Mouse (Mus musculus) kidney, embryonic 15.5 days (tissue): ENCODE results near the gene Tas2r135. TPM values are rescaled to one million over a fixed set of nuclear protein-coding genes. Genes with fewer than 3 reads are reported as not detected.

Experiments used
- ATAC-seq: fragments of 200-750 bp; cut with Nextera tagmentation; replicated peaks from 2 replicates; pipeline ENCODE4 v1.8.0; 2017; ENCODE audit warnings: moderate TSS enrichment; ENCODE audit not compliant: low FRiP score
- H3K27ac ChIP-seq: fragments of 300-500 bp; sonication (generic); 2 replicates; pipeline ENCODE4 v1.5.1; 2015; ENCODE audit warnings: mild to moderate bottlenecking, inconsistent platforms
- H3K27me3 ChIP-seq: fragments of 300-500 bp; sonication (generic); 2 replicates; pipeline ENCODE4 v1.6.1; 2015; ENCODE audit warnings: inconsistent platforms
- H3K36me3 ChIP-seq: fragments of 300-500 bp; sonication (generic); 2 replicates; pipeline ENCODE4 v1.6.1; 2015; ENCODE audit warnings: inconsistent platforms
- H3K4me1 ChIP-seq: fragments of 300-500 bp; sonication (generic); 2 replicates; pipeline ENCODE4 v1.6.1; 2015; ENCODE audit warnings: inconsistent platforms
- H3K4me2 ChIP-seq: fragments of 300-500 bp; sonication (generic); 2 replicates; pipeline ENCODE4 v1.6.1; 2015; ENCODE audit warnings: moderate library complexity, mild to moderate bottlenecking, inconsistent platforms
- H3K4me3 ChIP-seq: fragments of 300-500 bp; sonication (generic); replicated peaks from 2 replicates; pipeline ENCODE4 v1.5.1; 2015; ENCODE audit warnings: mild to moderate bottlenecking, inconsistent platforms
- H3K9ac ChIP-seq: fragments of 300-500 bp; sonication (generic); 2 replicates; pipeline ENCODE4 v1.6.1; 2015; ENCODE audit warnings: mild to moderate bottlenecking, inconsistent platforms
- H3K9me3 ChIP-seq: fragments of 300-500 bp; sonication (generic); replicated peaks from 2 replicates; pipeline ENCODE4 v1.6.1; 2016; ENCODE audit warnings: inconsistent platforms
- WGBS: fragments of 180-500 bp; shearing (Covaris S2); methylation state at CpG from one replicate; pipeline ENCODE4 v1.1.7; 2015; ENCODE audit warnings: mixed read lengths; 5-methylcytosine and 5-hydroxymethylcytosine counted together
- polyA plus RNA-seq: library from polyadenylated mRNA; unstranded; fragments of >200 nt; fragmentation: Nextera tagmentation; extraction: Ambion mirVana; gene quantifications from 2 replicates; pipeline ENCODE4 v1.2.1, GENCODE M21; 2015

Gene Tas2r135
- polyA plus RNA-seq, 1 experiment from 2014 or later: not detected

DNA sequence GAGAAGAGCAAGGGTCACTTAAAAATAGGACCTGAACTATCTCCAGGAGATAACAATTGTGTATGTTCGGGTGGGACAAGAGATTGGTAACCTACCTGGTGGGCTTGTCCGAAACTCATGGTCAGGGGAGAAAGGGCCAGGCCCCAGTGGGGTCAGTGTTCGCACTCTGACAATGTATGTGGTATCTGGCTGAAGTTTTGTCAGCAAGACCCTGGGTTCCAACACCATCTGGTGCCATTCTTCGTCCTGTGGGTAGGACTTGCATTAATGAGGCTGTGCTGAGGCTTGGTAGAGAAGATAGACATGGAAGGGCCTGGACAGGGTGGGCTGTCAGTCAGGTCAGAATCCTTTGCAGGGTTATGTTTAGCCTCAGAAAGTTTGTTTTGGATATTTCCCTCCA is 41.2 kb upstream of the Tas2r135 start:
- Histone ChIP-seq H3K27ac (no peak overlapping the region), H3K4me1 (peaks cover 9% of the 10 kb centered on the region; the same call in 1 of the 2 replicates), H3K4me3 (no peak overlapping the region), H3K27me3 (no peaks in the 10 kb centered on the region), H3K36me3 (peaks cover 27% of the 10 kb centered on the region), H3K9ac (no peak overlapping the region), H3K4me2 (no peak overlapping the region), H3K9me3 (no peaks in the 10 kb centered on the region)
- ATAC-seq: no peak
- WGBS: 93% methylated on average over 4 of the region's 4 CpGs

DNA sequence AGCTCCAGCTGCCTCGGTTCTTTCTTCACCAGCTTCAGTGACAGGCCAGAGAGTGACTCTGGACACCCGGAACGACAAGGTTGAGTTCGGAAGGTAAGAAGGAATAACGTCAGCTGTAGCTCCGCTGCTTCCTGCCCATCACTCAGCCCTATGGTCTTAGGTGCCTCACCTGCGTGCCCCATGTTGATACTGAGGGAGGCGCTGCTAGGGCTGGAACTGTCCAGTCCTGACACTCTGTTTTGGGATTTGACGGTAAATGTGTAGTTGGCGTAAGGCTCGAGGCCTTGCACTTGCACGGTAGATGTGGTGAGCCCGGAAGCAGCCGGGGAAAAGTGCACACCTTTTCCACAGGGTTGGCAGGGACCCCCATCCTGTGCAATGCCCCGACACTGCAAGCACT is 40.6 kb upstream of the Tas2r135 start:
- Histone ChIP-seq H3K9ac (no peak overlapping the region), H3K36me3 (peaks cover 21% of the 10 kb centered on the region), H3K4me3 (no peak overlapping the region), H3K4me1 (peaks cover 9% of the 10 kb centered on the region; the same call in 1 of the 2 replicates), H3K27ac (no peak overlapping the region), H3K4me2 (no peak overlapping the region), H3K27me3 (no peaks in the 10 kb centered on the region), H3K9me3 (no peaks in the 10 kb centered on the region)
- WGBS: 84% methylated on average over 15 of the region's 15 CpGs
- no peak for ATAC-seq

DNA sequence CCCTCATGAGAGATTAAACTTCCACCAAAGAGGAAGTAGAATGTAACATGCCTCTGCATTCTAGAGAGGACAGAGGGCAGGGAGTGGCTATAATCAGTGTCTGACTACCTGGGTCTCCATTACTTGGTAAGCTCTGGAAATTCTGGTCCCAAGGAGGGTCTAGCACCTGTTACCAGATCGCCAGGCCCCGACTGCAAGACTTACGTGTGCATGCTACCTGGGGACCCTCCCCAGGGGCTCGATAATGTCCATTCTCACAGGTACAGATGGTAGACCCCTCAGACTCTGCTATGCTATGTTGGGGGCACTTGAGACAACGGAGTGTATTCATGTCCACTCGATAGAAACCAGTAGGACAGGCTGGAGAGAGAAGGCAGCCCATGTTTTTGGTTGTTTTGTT is 40.0 kb upstream of the Tas2r135 start:
- no peak overlapping the region for H3K9ac ChIP-seq
- peaks cover 9% of the 10 kb centered on the region; the same call in 1 of the 2 replicates for H3K4me1 ChIP-seq
- H3K36me3 ChIP-seq: peaks cover 15% of the 10 kb centered on the region
- WGBS: 92% methylated on average over 6 of the region's 6 CpGs
- ATAC-seq: no peak
- no peaks in the 10 kb centered on the region for H3K27me3 ChIP-seq
- no peak overlapping the region for H3K27ac ChIP-seq
- no peak overlapping the region for H3K4me2 ChIP-seq
- no peaks in the 10 kb centered on the region for H3K9me3 ChIP-seq
- no peak overlapping the region for H3K4me3 ChIP-seq

DNA sequence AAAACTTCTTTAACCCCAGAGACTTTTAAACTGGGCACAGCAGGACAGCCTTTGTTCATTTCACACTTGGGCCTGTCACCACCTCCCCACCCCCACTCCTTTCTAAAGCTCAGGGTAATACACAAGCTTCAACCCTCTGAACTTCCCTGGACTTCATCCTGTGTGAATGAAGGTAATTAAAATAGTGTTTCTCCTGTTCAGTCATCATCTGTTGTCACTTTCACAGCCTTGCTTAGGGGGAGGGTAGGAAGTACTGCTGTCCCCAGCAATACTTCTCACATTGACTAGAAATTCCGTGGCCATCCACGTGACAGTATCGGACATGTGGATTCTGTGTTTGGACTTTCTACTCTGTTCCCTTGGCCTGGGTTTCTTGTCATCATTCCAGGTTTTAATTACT is 35.4 kb upstream of the Tas2r135 start:
- Histone ChIP-seq H3K9me3 (no peaks in the 10 kb centered on the region), H3K4me3 (no peak overlapping the region), H3K36me3 (no peaks in the 10 kb centered on the region), H3K27ac (no peak overlapping the region), H3K9ac (no peak overlapping the region), H3K4me2 (no peak overlapping the region), H3K27me3 (no peaks in the 10 kb centered on the region), H3K4me1 (peaks cover 27% of the 10 kb centered on the region)
- 24% methylated on average over 3 of the region's 3 CpGs for WGBS
- ATAC-seq: no peak

DNA sequence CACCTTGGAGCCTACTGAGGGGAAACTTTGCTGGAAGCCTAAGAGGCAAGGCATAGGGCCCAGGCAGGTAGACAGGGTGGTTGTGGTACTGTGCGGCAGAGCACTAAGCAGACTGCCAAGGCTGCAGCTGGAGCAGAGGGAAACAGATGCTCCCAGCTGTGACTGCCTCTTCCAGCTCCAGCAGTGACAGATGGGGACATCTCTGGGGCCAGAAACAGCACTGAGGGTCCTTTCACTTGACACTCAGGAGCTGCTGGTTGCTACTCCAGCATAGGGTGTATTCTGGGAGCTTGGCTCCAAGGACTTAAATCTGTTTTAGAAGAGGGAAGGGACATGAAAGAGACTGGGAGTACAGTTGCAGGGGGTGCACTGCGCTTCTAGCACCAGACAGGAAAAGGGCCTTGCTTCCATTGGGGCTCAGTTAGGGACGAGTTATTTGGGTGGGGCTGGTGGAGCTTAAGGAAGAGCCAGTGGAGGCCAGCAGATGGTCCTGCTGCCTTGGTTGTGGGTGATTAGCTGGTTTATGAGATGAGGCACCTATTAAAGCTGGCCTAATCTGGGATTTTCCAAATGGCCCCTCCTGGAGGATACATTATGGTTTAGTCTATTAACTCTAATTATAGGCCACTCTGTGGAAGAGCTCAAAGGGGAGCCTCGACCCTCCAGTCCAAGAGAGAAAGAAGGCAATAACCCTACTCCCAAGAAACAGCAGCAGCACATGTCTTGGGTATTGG is 34.4 kb upstream of the Tas2r135 start:
- Histone ChIP-seq H3K27me3 (no peaks in the 10 kb centered on the region), H3K27ac (no peak overlapping the region)

DNA sequence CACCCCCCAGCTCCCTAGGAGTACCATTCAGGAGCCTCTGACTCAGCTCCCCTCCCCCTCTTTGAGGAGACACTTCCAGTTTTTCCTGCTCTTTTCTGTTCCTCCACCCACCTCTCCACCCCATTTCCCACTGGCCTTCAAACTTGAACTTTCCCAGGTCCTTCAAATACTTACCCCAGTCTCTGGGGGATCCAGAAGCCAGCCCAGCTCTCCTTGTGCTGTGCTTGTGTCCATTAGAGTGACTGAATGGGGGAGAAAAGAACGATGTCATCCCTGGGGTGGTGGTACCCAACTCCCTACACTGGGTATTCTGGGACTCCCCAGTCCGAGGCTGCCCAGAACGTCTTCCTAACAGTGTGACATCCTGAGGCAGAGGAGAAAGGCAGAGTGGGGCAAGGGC is 33.2 kb upstream of the Tas2r135 start:
- ATAC-seq: 0 out of 2 replicates have a peak, but pooled peaks have one; percentile 7

More for the DNA sequence above, 34.4 kb upstream of the Tas2r135 start:
- Histone ChIP-seq H3K36me3 (no peaks in the 10 kb centered on the region), H3K9ac (no peak overlapping the region), H3K4me2 (no peak overlapping the region), H3K9me3 (no peaks in the 10 kb centered on the region), H3K4me1 (peaks cover 27% of the 10 kb centered on the region), H3K4me3 (no peak overlapping the region)
- WGBS: 48% methylated on average over 4 of the region's 4 CpGs
- ATAC-seq: no peak

DNA sequence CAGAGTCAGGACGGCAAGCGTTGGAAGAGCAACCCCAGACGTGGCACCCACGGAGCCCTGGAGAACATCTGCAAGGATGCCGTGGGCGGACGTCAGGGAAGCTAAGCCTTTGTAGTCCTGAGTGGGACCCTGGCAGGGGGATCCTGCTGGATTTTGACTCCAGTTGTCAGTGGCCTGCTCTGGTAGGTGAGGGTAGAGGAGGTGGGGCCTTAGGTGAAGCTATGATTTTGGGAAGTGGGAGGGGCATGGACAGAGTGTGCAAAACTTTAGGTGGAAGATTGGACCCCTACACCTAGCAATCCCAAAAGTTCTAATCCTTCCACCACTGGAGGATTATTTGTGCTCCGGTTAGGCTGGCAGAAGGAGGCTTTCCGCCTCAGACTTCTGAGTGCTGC is 32.8 kb upstream of the Tas2r135 start:
- WGBS: 22% methylated on average over 9 of the region's 9 CpGs
- peak; percentile 4; the same call in 1 of the 2 replicates for ATAC-seq
- Histone ChIP-seq H3K4me2 (peak overlapping the region; percentile 92), H3K4me1 (peaks cover 32% of the 10 kb centered on the region), H3K27ac (peak overlapping the region; percentile 59; the same call in 1 of the 2 replicates), H3K4me3 (peak overlapping the region; percentile 64), H3K36me3 (no peaks in the 10 kb centered on the region), H3K27me3 (no peaks in the 10 kb centered on the region), H3K9me3 (no peaks in the 10 kb centered on the region), H3K9ac (peak overlapping the region; percentile 64; the same call in 1 of the 2 replicates)

More for the DNA sequence above, 33.2 kb upstream of the Tas2r135 start:
- Histone ChIP-seq H3K27me3 (no peaks in the 10 kb centered on the region), H3K4me1 (peaks cover 32% of the 10 kb centered on the region), H3K27ac (0 out of 2 replicates have a peak overlapping the region, but pooled peaks have one; percentile 22), H3K9me3 (no peaks in the 10 kb centered on the region), H3K4me3 (peak overlapping the region; percentile 64), H3K4me2 (peak overlapping the region; percentile 92), H3K9ac (0 out of 2 replicates have a peak overlapping the region, but pooled peaks have one; percentile 7), H3K36me3 (no peaks in the 10 kb centered on the region)
- 15% methylated on average over 3 of the region's 3 CpGs for WGBS

DNA sequence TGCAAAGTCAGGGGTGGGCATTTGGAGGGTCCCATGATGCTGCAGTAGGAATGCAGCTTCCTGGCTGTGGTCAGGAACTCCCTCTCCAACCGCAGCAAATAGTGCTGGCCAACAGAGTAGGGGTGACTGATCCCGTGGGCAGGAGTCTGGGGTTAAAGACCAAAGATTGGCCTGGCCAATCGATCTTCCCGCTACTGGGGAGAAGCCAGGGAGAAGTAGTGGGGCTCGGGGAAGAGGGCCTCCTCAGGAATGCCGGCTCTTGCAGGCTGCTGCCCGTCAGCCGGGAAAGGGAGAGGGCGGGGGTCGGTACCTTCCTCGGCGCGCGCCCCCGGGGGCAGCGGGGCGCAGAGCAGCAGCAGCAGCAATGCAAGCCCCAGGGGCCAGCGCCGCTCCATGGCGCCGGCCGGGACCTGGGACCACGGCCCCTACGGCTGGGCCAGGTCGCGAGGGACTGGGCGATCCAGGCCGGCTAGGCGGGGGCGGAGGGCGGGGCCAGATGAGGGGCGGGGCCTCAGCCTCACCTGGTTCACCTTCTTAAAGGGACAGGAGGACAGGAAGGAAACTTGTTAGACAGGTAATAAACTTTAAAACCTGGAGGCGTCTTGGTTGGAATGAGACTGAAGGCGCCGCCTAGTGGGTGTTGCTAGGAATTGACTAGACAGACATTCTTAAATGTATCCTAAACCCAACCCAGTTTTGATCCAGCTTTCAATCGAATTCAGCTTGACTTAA is 32.3 kb upstream of the Tas2r135 start, which contains the start of gene Epha1:
Gene Epha1, minus strand, starts transcription at position 453 of the 732 bp plus-strand sequence.
- peak; percentile 91 for ATAC-seq
- H3K27ac ChIP-seq: peak within 1 kb of the TSS; percentile 59; the same call in 1 of the 2 replicates
- under 1% methylated on average over 29 of the region's 36 CpGs for WGBS

DNA sequence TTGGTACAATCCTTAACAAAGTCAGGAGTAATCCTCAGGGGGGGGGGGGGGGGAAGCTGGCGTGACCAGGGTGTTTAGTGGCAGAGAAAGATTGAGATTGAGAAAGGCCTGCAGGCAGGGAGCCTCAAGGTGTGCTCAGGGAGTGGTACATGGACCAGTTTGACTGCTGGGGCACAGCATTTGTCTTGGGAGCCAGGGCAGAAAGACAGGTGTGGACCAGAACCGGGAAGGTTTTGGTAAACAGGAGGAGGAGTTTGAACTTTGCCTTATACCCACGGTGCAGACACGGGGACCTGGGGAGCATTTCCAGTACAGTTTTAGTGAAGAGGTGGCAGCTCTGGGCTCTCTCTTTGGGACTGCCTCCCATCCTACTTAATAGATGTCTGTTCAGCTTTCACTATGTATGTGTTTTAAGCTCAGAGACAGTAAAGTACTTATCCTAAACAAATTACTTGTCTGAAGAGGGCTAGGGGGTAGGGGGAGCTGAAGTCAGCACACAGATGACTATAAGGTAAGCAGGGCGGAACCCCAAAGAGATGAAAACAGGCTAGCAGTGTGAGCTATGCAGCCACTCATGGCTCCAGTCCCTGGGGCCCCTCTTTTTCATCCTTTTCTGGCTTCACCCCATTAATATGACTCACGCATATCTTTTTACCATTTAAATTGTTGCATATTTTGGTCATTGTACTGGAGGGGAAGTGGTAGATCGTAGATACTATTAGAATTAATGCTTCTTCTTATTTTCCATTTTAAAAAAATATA is 31.4 kb upstream of the Tas2r135 start:
- Histone ChIP-seq H3K9me3 (no peaks in the 10 kb centered on the region), H3K27me3 (no peaks in the 10 kb centered on the region), H3K4me1 (peaks cover 32% of the 10 kb centered on the region), H3K9ac (peak overlapping the region; percentile 64; the same call in 1 of the 2 replicates), H3K4me2 (peak overlapping the region; percentile 92), H3K27ac (no peak overlapping the region), H3K36me3 (no peaks in the 10 kb centered on the region), H3K4me3 (peak overlapping the region; percentile 64)
- 51% methylated on average over 6 of the region's 7 CpGs for WGBS
- ATAC-seq: peak; percentile 18; the same call in 1 of the 2 replicates

More for the DNA sequence above, 32.3 kb upstream of the Tas2r135 start, which contains the start of gene Epha1:
- Histone ChIP-seq H3K36me3 (no peaks in the 10 kb centered on the region), H3K27me3 (no peaks in the 10 kb centered on the region), H3K4me1 (peaks cover 32% of the 10 kb centered on the region), H3K4me2 (peak within 1 kb of the TSS; percentile 92), H3K4me3 (peak within 1 kb of the TSS; percentile 64), H3K9me3 (no peaks in the 10 kb centered on the region), H3K9ac (peak within 1 kb of the TSS; percentile 64)

DNA sequence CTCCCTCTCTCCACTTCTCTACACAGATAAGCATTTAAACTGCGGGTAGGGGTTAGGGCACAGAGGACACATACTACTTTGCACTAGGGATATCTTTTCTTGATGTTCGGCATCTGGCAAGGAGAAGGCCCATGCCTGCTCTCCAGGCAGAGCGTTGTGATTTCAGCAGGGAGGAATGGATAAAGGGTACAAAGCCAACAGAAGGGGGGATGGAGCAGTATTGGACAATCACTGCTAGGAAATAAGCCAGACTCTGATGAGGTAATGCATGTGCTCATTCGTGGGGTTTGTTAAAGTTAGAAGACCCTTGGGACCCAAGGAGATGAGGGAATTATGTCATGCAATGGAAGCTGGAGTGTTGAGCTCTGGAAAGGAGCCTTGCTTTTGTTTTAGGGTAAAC is 30.5 kb upstream of the Tas2r135 start:
- Histone ChIP-seq H3K9ac (no peak overlapping the region), H3K4me2 (no peak overlapping the region), H3K27ac (no peak overlapping the region), H3K9me3 (no peaks in the 10 kb centered on the region), H3K4me3 (no peak overlapping the region), H3K27me3 (no peaks in the 10 kb centered on the region), H3K36me3 (no peaks in the 10 kb centered on the region), H3K4me1 (peaks cover 32% of the 10 kb centered on the region)
- no peak for ATAC-seq
- 73% methylated on average over 4 of the region's 4 CpGs for WGBS

DNA sequence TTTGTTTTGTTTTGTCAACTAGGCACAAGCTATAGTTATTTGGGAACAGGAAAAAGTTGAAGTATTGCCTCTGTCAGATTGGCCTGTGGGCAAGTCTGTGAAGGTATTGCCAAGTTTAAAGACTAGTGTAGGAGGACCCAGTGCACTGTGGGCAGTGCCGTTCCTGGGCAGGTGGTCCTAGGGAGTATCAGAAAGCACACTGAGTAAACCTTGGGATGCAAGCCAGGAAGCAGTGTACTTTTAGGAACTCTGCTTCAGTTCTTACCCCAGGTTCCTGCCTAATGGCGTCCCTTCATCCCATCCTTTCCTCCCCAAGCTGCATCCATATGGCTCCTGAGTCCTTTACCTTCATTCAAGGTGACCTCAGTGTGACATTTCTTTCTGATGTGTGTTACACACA is 30.1 kb upstream of the Tas2r135 start:
- Histone ChIP-seq H3K9ac (no peak overlapping the region), H3K9me3 (no peaks in the 10 kb centered on the region), H3K4me1 (peaks cover 32% of the 10 kb centered on the region), H3K27ac (no peak overlapping the region), H3K4me3 (no peak overlapping the region), H3K36me3 (no peaks in the 10 kb centered on the region), H3K4me2 (no peak overlapping the region), H3K27me3 (no peaks in the 10 kb centered on the region)
- 74% methylated on average over 2 of the region's 2 CpGs for WGBS
- no peak for ATAC-seq
